Mouse (Mus musculus): ENCODE data around the gene Phf19.

The Phf19 gene

GRCm38 (mm10) chr2:34938269-34939208 is 24.7 kb upstream of the Phf19 start:
- DNase-seq (ENCODE audit: low spot score): peak; percentile 50

DNA sequence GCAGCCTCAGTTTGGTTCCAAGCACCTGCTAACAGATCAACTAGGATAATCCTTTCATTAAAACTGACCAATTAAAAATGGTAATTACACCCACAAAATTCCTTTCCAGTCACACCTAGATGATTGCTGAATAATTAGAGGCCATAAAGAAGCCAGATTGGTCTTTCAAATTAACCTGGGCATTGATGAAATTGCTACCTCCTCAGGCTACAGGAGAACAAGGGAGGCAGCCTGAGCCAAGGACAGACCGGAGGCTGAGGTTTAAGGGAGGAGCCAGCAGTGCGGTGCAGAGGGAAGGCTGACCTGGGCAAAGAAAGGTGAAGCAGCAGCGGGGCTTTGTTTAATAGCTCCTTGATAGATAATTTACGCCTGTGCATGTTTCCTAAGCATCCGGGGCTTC is 23.6 kb upstream of the Phf19 start:
- no peak for DNase-seq (ENCODE audit: low spot score)

- DNase-seq (ENCODE audit: low spot score): no peak
Observed at GRCm38 (mm10) chr2:34927320-34927719, 13.5 kb upstream of the Phf19 start.

DNA sequence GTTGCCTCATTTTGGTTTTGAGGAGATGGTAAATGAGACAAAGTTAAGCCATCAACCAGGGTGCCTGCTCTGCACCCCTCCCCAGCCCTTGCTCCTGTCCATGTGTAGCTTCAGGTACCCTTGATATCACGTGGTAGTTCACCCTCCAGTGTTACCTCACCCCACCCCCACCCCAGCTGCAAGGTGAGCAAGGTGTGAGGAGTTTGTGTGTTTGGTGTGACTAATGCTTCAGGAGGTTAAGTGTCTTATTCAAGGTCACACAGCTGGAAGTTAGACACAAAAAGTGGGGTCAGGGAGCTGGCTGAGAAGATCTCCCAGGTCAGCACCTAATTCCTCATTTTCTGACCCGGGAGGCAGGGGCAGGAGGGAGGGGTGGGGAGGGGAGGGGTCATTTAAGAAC is 8.9 kb upstream of the Phf19 start:
- DNase-seq (ENCODE audit: low spot score): no peak

DNA sequence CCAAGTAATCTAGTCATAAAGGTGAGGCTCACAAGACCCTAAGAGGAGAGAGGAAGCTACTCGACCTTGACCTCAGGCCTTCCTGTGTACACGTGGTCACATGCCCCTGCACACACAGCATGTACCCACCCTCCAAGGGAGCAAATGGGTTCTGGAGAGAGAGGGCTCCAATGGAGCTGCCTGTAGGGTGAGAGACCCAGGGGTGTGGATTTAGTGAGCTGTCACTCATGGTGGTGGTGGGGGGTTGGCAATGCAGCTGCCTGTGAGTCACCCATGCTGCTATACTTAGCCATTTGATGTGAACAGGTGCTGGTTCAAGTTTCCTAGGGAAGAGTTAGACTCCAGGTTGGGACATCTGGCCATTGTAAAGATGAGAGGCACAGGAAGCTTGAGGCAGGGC is 6.3 kb upstream of the Phf19 start:
- DNase-seq (ENCODE audit: low spot score): no peak

GRCm38 (mm10) chr2:34915103-34915502 is 1.3 kb upstream of the Phf19 start:
- DNase-seq (ENCODE audit: low spot score): no peak

GRCm38 (mm10) chr2:34914823-34915082 is 927 bp upstream of the Phf19 start:
- DNase-seq (ENCODE audit: low spot score): no peak

DNA sequence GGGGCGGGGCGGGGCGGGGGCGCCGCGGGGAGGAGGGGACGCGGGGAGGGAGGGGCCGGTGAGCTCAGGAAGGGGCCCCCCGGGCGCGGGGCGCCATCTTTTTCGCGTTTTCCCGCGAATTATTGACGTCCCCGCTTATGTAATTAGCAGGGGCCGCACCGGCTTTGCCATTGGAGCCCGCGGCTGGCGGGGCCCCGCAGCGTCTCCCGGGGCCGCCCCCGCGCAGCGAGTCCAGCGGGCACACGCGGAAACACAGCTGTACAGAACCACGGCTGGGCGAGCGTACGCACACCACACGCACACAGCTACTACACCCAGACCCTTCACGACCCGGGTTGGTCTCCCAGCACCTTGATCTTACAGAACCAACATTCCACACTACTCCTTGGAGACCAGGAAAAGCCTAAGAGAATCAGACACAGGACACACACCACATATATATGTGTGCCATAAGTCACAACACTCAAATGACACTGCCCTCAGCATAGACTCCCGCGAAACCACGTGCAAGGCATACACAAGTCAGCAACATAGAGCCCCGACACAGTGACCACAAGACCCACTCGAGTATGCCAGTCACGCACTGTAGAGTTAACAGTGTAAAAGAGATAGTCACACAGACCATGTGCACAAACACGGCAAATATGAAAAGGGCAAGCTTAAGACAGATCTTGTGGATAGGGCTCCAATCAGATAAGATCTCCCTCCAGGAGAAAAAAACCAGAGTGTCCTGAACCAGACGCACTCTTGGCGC is 420 bp upstream of the Phf19 start:
- no peak for DNase-seq (ENCODE audit: low spot score)

DNA sequence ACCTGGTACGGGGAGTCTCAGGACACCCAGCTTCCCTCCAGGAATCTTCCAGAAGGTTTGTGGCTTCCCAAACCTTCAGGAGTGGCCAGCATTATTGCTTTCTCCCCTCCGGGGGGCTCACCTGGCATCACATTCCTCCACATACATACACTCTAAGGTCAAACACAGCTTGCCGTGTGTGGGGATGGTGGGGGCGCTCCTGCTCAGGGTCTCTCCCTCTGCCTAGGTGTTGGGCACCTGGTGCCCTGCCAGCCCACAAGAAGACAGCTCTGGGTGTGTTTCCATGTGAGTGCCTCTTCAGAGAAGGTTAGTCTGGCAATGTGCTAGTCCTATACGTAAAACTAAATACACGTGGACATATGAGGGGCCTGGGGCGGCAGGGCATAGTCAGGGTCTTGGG is 1.2 kb downstream of the Phf19 start:
- DNase-seq (ENCODE audit: low spot score): no peak

- DNase-seq (ENCODE audit: low spot score): no peak
Observed at GRCm38 (mm10) chr2:34911871-34912270, 2.0 kb downstream of the Phf19 start.

GRCm38 (mm10) chr2:34909719-34910118 is 4.1 kb downstream of the Phf19 start:
- DNase-seq (ENCODE audit: low spot score): no peak

GRCm38 (mm10) chr2:34906861-34907604 is 6.8 kb downstream of the Phf19 start:
- peak; percentile 35 for DNase-seq (ENCODE audit: low spot score)

- DNase-seq (ENCODE audit: low spot score): no peak
Observed at GRCm38 (mm10) chr2:34906426-34906825, 7.4 kb downstream of the Phf19 start.

DNA sequence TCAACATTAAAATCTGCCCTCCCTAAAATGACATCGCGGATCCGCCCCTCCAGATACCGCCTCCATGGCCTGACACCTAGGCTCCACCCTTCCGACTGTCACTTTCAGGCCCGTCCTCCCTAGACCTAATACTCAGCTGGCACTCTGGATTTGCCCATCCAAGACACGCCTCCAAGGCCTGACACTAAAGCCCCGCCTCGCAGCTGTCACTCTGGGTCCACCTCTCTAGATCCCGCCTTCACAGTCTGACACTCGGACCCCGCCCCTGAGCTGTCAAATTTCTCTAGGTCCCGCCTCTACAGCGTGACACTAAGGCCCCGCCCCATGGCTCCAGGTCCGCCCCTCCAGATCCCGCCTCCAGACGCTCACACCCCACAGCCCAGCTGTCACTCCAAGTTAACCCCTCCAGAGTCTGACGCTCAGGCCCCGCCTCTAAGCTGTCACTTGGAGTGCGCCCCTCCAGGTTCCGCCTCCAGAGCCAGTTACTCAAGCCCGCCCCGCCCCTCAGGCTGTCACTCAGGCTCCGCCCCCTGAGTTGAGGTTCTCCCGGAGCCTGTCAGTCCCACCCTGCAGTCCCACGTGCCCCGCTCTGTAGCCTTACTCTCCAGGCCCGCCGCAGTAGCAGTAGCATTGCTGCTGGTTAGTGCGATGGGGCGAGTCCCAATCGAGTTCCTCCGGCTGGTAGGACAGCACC is 8.8 kb downstream of the Phf19 start:
- DNase-seq (ENCODE audit: low spot score): peak; percentile 98

- no peak for DNase-seq (ENCODE audit: low spot score)
Observed at GRCm38 (mm10) chr2:34903652-34904405, 10.0 kb downstream of the Phf19 start.

DNA sequence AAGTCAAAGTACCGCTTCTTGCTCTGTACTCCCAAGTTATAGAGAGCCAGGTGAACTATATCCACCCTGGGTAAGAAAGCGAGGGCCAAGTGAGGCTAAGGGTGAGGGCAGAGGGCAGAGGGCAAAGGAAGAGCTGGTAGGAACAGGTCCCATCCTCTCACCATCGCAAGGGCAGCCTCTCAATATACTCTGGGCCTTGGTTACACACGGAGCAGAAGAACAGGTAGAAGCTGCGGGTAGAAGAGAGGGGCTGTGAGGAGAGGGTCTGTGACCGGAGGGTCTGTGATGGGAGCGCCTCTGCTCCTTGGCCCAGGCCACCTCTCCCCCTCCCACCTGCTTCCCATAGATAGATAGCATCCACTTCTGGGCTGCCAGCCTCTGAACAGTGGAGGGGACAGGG is 10.6 kb downstream of the Phf19 start:
- DNase-seq (ENCODE audit: low spot score): no peak

DNA sequence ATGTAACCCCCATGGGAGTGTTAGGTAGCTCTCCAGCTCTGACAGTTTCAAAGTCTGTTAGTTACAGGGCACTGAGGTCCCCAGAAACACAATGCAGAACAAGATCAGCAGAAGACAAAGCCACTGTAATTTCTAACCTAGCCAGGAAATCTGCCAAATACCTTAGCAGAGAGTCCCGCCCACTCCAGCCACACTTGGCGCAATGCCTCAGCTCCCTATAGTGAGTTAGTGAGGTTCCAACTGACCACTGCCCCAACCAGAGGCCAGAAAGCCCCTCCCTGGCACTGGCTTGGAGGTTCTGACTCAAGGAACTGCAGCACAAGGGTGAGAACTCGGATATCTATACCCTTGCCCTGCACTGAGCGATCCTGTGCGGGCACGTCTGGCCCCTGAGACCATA is 11.1 kb downstream of the Phf19 start:
- peak; percentile 30 for DNase-seq (ENCODE audit: low spot score)

GRCm38 (mm10) chr2:34901726-34902125 is 12.1 kb downstream of the Phf19 start:
- DNase-seq (ENCODE audit: low spot score): no peak

DNA sequence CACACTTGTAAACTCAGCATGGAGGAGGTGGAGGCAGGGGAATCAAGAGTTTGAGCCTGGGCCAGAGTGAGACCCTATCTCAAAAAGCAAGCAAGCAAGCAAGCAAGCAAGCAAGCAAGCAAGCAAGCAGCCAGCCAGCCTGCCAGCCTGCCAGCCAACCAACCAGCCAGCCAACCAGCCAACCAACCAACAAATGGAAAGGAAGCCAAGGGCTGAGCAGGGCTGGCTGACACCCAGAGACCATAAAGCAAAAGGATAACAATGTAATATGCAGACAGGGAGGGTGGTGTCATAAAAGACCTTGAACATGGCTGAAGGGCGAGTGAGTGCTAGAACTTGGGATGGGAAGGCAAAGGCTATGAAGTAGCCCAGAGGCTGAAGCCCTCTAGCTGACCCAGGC is 13.4 kb downstream of the Phf19 start:
- peak; percentile 68 for DNase-seq (ENCODE audit: low spot score)

GRCm38 (mm10) chr2:34899682-34900081 is 14.1 kb downstream of the Phf19 start:
- DNase-seq (ENCODE audit: low spot score): no peak

GRCm38 (mm10) chr2:34897820-34898219 is 16.0 kb downstream of the Phf19 start:
- DNase-seq (ENCODE audit: low spot score): peak; percentile 56
